Mouse (Mus musculus) small intestine, adult 2 months (tissue): ENCODE data around the gene Ap1ar.

Experiments used
- CTCF ChIP-seq: fragments of 200-500 bp; IDR thresholded peaks from 2 replicates; pipeline ENCODE4 v1.5.1; 2012; ENCODE audit warnings: low read depth, mild to moderate bottlenecking, control low read depth, inconsistent platforms, low read length, moderate library complexity, mixed read lengths; ENCODE audit not compliant: insufficient replicate concordance, insufficient read length; ENCODE audit errors: extremely low read depth
- POLR2A ChIP-seq: fragments of 200-500 bp; IDR thresholded peaks from 2 replicates; pipeline ENCODE4 v1.6.1; 2012; ENCODE audit warnings: low read depth, mild to moderate bottlenecking, control low read depth, inconsistent platforms, low read length, moderate library complexity

DNA sequence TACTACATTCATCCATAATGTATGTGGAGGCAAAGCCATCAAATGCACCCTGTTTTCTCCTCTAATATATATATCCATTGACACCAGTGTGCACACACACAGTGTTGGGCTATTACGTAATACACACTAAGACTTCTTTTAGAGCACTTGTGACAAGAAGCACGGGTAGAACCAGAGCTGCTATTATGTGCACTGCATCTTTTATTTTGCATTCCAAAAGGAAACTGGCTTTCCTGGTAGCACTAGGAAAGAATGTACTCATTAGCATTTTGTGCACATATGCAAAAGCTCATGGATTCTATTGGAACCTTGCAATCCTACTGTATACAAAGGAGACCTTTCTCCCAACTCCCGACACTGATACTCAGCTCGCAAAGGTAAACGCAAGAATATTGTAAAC is 31.6 kb upstream of the Ap1ar start:
- TF ChIP-seq CTCF (no peak), POLR2A (no peak)
